Mouse (Mus musculus) neural tube, embryonic 13.5 days (tissue): Measurements from ENCODE around the gene Pdcd2. TPM values are rescaled to one million over a fixed set of nuclear protein-coding genes. Genes with fewer than 3 reads are reported as not detected.
A peak's percentile ranks its signal among the peaks of the same experiment; 100 is the strongest.

Experiments used
- ATAC-seq: fragments of 200-750 bp; cut with Nextera tagmentation; 2 replicates; pipeline ENCODE4 v1.8.0; 2017; ENCODE audit warnings: low read depth, mild to moderate bottlenecking, moderate TSS enrichment, moderate library complexity
- H3K27ac ChIP-seq: fragments of 300-500 bp; sonication (generic); replicated peaks from 2 replicates; pipeline ENCODE4 v1.5.1; 2015; ENCODE audit warnings: moderate library complexity, mild to moderate bottlenecking, inconsistent platforms
- H3K27me3 ChIP-seq: fragments of 300-500 bp; sonication (generic); 2 replicates; pipeline ENCODE4 v1.6.1; 2015; ENCODE audit warnings: mild to moderate bottlenecking, inconsistent platforms
- H3K36me3 ChIP-seq: fragments of 300-500 bp; sonication (generic); 2 replicates; pipeline ENCODE4 v1.6.1; 2015; ENCODE audit warnings: mild to moderate bottlenecking, inconsistent platforms
- H3K4me1 ChIP-seq: fragments of 300-500 bp; sonication (generic); replicated peaks from 2 replicates; pipeline ENCODE4 v1.6.1; 2015; ENCODE audit warnings: inconsistent platforms
- H3K4me2 ChIP-seq: fragments of 300-500 bp; sonication (generic); 2 replicates; pipeline ENCODE4 v1.6.1; 2015; ENCODE audit warnings: inconsistent platforms, mild to moderate bottlenecking, moderate library complexity
- H3K4me3 ChIP-seq: fragments of 300-500 bp; sonication (generic); 2 replicates; pipeline ENCODE4 v1.5.1; 2015; ENCODE audit warnings: mild to moderate bottlenecking, inconsistent platforms
- H3K9ac ChIP-seq: fragments of 300-500 bp; sonication (generic); 2 replicates; pipeline ENCODE4 v1.6.1; 2015; ENCODE audit warnings: moderate library complexity, mild to moderate bottlenecking, inconsistent platforms
- H3K9me3 ChIP-seq: fragments of 300-500 bp; sonication (generic); 2 replicates; pipeline ENCODE4 v1.6.1; 2016; ENCODE audit warnings: inconsistent platforms
- WGBS: fragments of 180-500 bp; shearing (Covaris S2); methylation state at CpG from one replicate; pipeline ENCODE4 v1.1.7; 2015; 5-methylcytosine and 5-hydroxymethylcytosine counted together
- polyA plus RNA-seq: library from polyadenylated mRNA; unstranded; fragments of >200 nt; fragmentation: Nextera tagmentation; extraction: Ambion mirVana; gene quantifications from 2 replicates; pipeline ENCODE4 v1.2.1, GENCODE M21; 2015

Pdcd2 gene
- polyA plus RNA-seq, 1 experiment from 2014 or later: 71.6 TPM

- Histone ChIP-seq H3K36me3 (peaks cover 24% of the 10 kb centered on the region), H3K4me2 (peak overlapping the region; percentile 97), H3K4me3 (peak overlapping the region; percentile 96), H3K27ac (peak overlapping the region; percentile 94), H3K9me3 (no peaks in the 10 kb centered on the region), H3K27me3 (no peaks in the 10 kb centered on the region), H3K4me1 (peaks cover 50% of the 10 kb centered on the region), H3K9ac (peak overlapping the region; percentile 89)
- ATAC-seq: peak; percentile 96
- under 1% methylated on average over 50 of the region's 50 CpGs for WGBS
Observed at GRCm38 (mm10) chr17:15497882-15498752, 29.0 kb downstream of the Pdcd2 start.

GRCm38 (mm10) chr17:15490542-15490941 lies 36.6 kb downstream of the Pdcd2 start:
- H3K36me3 ChIP-seq: peaks cover 64% of the 10 kb centered on the region
- WGBS: 95% methylated on average over 7 of the region's 7 CpGs

GRCm38 (mm10) chr17:15472671-15473070 lies 54.4 kb downstream of the Pdcd2 start:
- Histone ChIP-seq H3K9ac (no peak overlapping the region), H3K27me3 (no peaks in the 10 kb centered on the region), H3K27ac (no peak overlapping the region), H3K4me2 (no peak overlapping the region), H3K9me3 (no peaks in the 10 kb centered on the region), H3K4me1 (no peaks in the 10 kb centered on the region), H3K36me3 (peaks cover 81% of the 10 kb centered on the region), H3K4me3 (no peak overlapping the region)
- ATAC-seq: no peak
- 88% methylated on average over 4 of the region's 4 CpGs for WGBS

More at GRCm38 (mm10) chr17:15490542-15490941, 36.6 kb downstream of the Pdcd2 start:
- H3K4me3 ChIP-seq: no peak overlapping the region
- H3K27me3 ChIP-seq: no peaks in the 10 kb centered on the region
- no peak overlapping the region for H3K4me2 ChIP-seq
- H3K27ac ChIP-seq: no peak overlapping the region
- ATAC-seq: no peak
- H3K4me1 ChIP-seq: peaks cover 10% of the 10 kb centered on the region
- H3K9ac ChIP-seq: no peak overlapping the region
- H3K9me3 ChIP-seq: no peaks in the 10 kb centered on the region

Other genes starting within 250 kb of the Pdcd2 start
- 24.2 and 28.7 TPM in 2 replicates for gene Dll1, start 150.4 kb downstream of the Pdcd2 start, polyA plus RNA-seq
- gene Fam120b, start 131.1 kb downstream of the Pdcd2 start, polyA plus RNA-seq: 42.4 and 45.0 TPM in 2 replicates
- 274 and 289 TPM in 2 replicates for gene Psmb1, start 27.6 kb downstream of the Pdcd2 start, polyA plus RNA-seq
- gene Tbp, start 27.4 kb downstream of the Pdcd2 start, polyA plus RNA-seq: 51.4 and 63.3 TPM in 2 replicates
- 2.6 and 2.8 TPM in 2 replicates for gene Prdm9, start 37.1 kb upstream of the Pdcd2 start, polyA plus RNA-seq
- 20.0 and 27.6 TPM in 2 replicates for gene Chd1, start 177.7 kb upstream of the Pdcd2 start, polyA plus RNA-seq